Mouse (Mus musculus): Measurements from ENCODE around the gene Mrpl24. TPM values are rescaled to one million over a fixed set of nuclear protein-coding genes. Genes with fewer than 3 reads are reported as not detected.
"Not testable (repeated sequence)": the region's sequence is repeated elsewhere in the genome, so short reads cannot be mapped to it uniquely, and the experiment has no call there.

Gene Mrpl24
- polyA plus RNA-seq, 1 experiment from 2014 or later: 71.4 TPM

DNA sequence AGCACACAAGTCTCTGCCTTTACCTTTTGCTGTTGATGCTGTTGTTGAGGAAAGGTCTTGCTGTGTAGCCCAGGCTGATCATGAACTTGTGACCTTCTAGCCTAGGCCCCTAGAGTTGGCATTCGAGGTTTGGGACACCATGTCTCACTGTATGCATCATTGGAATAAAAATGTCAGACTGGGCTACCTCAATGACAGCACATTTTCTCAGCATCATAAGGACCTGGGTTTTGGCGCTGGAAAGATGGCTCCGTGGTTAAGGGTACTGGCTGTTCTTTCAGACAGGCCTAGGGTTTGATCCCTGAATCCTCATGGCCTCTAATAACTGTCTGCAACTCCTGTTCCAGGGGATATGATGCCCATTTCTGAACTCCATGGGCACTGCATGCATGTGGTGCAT is 19.5 kb upstream of the Mrpl24 start:
- Histone ChIP-seq H3K36me3 (no peaks in the 10 kb centered on the region), H3K4me3 (no peak overlapping the region), H3K9ac (no peak overlapping the region), H3K9me3 (no peaks in the 10 kb centered on the region), H3K27ac (no peak overlapping the region), H3K4me2 (replicated peaks) (no peak overlapping the region), H3K4me1 (no peaks in the 10 kb centered on the region), H3K27me3 (no peaks in the 10 kb centered on the region)
- WGBS: 76% methylated on average over 3 of the region's 3 CpGs
- ATAC-seq (ENCODE audit: insufficient number of reproducible peaks, insufficient read depth, low FRiP score, low TSS enrichment): no peak

DNA sequence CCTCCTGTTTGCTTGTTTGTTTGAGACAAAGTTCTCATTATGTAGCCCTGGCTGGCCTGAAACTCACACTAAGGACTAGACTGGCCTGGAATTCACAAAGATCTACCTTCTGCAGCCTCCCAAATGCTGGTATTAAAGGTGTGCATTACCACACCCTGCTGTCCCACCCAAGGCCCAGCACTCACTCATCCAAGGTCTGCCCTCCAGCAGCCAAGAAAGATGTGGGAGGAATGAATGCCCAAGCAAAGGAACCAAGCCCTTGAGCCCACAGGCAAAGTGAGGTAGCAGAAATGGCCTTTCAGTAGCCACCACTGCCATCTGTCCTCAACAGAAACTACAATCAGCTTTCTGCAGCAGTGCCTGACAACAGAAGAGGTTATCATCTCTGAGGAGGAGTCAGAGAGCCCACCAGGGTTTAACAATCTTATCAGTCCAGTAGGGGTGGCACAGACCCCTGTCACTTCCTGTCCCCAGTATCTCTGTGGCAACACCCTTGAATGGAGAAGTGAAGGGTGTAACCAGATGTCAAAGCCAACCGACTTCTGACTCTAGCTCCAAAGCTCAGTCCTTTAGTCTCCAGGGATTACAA is 18.2 kb upstream of the Mrpl24 start:
- no peak overlapping the region for H3K4me3 ChIP-seq
- H3K9me3 ChIP-seq: no peaks in the 10 kb centered on the region
- no peaks in the 10 kb centered on the region for H3K27me3 ChIP-seq
- H3K36me3 ChIP-seq: no peaks in the 10 kb centered on the region
- H3K27ac ChIP-seq: no peak overlapping the region
- H3K9ac ChIP-seq: no peak overlapping the region
- WGBS: 72% methylated on average over 1 of the region's 1 CpGs
- no peaks in the 10 kb centered on the region for H3K4me1 ChIP-seq
- H3K4me2 ChIP-seq (replicated peaks): no peak overlapping the region
- ATAC-seq (ENCODE audit: insufficient number of reproducible peaks, insufficient read depth, low FRiP score, low TSS enrichment): no peak

DNA sequence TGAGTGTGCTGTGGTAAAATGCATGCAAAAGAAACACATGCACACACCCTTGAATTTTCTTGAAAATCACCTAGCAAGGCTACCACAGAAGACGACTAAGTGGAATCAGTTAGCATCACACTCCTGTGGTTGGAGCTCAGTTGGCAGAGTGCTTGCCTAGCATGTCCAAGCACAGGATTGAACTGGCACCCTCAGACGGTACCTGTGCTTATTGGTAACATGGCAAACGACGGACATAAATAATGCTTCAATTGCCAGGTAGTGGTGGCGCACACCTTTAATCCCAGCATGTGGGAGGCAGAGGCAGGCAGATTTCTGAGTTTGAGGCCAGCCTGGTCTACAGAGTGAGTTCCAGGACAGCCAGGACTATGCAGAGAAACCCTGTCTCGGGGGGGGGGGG is 17.3 kb upstream of the Mrpl24 start:
- H3K36me3 ChIP-seq; H3K9me3 ChIP-seq; H3K27ac ChIP-seq; H3K4me3 ChIP-seq; H3K9ac ChIP-seq; H3K4me2 ChIP-seq (replicated peaks); ATAC-seq (ENCODE audit: insufficient number of reproducible peaks, insufficient read depth, low FRiP score, low TSS enrichment); H3K27me3 ChIP-seq; H3K4me1 ChIP-seq: not testable (repeated sequence)
- WGBS: 81% methylated on average over 6 of the region's 6 CpGs

DNA sequence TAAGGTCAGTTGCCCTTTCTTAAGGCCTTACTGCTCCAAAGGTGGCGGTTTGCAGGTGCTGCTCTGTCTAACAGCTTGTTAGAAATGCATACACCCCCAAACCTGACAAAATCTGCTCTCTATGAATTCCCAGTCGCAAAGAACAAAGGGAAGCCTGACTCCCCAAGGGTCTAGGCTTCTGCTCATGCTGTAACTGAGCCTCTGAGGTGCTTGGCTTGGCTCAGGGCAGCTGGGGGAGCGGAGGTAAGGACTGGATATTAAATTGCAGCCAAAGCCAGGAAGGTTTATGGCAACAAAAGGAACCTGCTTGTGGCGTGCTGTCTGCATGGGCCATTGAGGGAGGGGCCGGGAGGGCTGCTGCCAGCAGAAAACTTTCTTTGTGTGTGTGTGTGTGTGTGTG is 15.5 kb upstream of the Mrpl24 start:
- ATAC-seq (ENCODE audit: insufficient number of reproducible peaks, insufficient read depth, low FRiP score, low TSS enrichment): no peak

DNA sequence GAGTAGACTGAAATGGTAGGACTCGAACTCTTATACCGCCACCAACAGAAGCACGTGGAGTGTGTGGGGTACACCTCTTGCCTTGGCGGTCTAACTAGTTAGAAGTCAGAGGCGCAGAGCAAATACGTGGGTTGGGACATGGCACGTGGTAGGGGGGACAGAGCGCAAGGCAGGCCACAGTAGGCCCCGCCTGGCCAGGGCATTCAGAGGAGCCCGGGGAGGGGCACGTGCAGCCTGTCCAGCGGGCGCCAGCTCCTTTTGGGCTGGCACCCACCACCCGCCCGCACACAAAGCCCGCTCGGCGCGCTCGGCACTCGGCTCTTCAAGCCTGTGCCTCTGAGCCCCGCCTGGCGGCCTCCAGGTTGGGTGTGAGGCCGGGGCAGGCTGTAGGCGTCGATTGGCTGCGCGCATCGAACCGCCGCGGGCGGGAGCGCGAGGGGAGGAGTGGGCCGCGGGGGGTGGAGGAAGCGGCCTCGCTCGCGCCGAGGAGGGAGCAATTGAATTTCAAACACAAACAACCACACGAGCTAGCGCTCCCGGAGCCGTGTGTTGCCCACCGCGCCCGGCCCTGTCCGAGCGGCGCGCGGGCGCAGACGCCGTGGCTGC is 13.3 kb upstream of the Mrpl24 start, which contains the start of gene Hdgf:
Gene Hdgf (plus strand): TSS at position 442 of the 606 bp plus-strand sequence.
- under 1% methylated on average over 56 of the region's 57 CpGs for WGBS
- H3K9ac ChIP-seq: peak within 1 kb of the TSS; percentile 98
- ATAC-seq (ENCODE audit: insufficient number of reproducible peaks, insufficient read depth, low FRiP score, low TSS enrichment): peak; percentile 93

More for the DNA sequence above, 15.5 kb upstream of the Mrpl24 start:
- Histone ChIP-seq H3K9me3 (no peaks in the 10 kb centered on the region), H3K4me1 (peaks cover 16% of the 10 kb centered on the region), H3K27me3 (no peaks in the 10 kb centered on the region), H3K4me3 (no peak overlapping the region), H3K27ac (peak overlapping the region; percentile 61; the same call in 1 of the 2 replicates), H3K36me3 (no peaks in the 10 kb centered on the region), H3K4me2 (replicated peaks) (no peak overlapping the region), H3K9ac (no peak overlapping the region)
- 37% methylated on average over 5 of the region's 5 CpGs for WGBS

DNA sequence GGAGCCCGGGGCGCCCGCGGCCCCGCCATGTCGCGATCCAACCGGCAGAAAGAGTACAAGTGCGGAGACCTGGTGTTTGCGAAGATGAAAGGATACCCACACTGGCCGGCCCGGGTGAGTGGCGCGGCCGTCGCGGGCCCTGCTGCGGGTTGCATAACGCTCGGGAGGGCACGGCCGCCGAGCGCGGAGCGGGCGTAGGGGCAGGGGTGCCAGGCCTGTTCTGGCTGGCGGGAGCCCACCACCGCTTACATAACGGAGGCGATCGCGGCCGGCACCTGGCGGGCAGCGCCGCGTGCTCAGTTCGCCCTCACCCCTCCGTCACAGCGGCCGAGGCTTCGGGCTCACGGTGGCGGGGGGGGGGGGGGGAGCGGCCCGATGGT is 12.7 kb upstream of the Mrpl24 start:
- peak overlapping the region; percentile 94 for H3K4me3 ChIP-seq
- no peaks in the 10 kb centered on the region for H3K27me3 ChIP-seq
- peak overlapping the region; percentile 98 for H3K9ac ChIP-seq
- H3K4me2 ChIP-seq (replicated peaks): peak overlapping the region; percentile 93
- no peak for ATAC-seq (ENCODE audit: insufficient number of reproducible peaks, insufficient read depth, low FRiP score, low TSS enrichment)
- no peaks in the 10 kb centered on the region for H3K36me3 ChIP-seq
- WGBS: 1% methylated on average over 47 of the region's 47 CpGs
- H3K27ac ChIP-seq: peak overlapping the region; percentile 98
- peaks cover 43% of the 10 kb centered on the region for H3K4me1 ChIP-seq
- no peaks in the 10 kb centered on the region for H3K9me3 ChIP-seq

More for the DNA sequence above, 13.3 kb upstream of the Mrpl24 start, which contains the start of gene Hdgf:
- Histone ChIP-seq H3K27me3 (no peaks in the 10 kb centered on the region), H3K27ac (peak within 1 kb of the TSS; percentile 98), H3K36me3 (no peaks in the 10 kb centered on the region), H3K9me3 (no peaks in the 10 kb centered on the region), H3K4me3 (peak within 1 kb of the TSS; percentile 94), H3K4me2 (replicated peaks) (peak within 1 kb of the TSS; percentile 93), H3K4me1 (peaks cover 38% of the 10 kb centered on the region)

DNA sequence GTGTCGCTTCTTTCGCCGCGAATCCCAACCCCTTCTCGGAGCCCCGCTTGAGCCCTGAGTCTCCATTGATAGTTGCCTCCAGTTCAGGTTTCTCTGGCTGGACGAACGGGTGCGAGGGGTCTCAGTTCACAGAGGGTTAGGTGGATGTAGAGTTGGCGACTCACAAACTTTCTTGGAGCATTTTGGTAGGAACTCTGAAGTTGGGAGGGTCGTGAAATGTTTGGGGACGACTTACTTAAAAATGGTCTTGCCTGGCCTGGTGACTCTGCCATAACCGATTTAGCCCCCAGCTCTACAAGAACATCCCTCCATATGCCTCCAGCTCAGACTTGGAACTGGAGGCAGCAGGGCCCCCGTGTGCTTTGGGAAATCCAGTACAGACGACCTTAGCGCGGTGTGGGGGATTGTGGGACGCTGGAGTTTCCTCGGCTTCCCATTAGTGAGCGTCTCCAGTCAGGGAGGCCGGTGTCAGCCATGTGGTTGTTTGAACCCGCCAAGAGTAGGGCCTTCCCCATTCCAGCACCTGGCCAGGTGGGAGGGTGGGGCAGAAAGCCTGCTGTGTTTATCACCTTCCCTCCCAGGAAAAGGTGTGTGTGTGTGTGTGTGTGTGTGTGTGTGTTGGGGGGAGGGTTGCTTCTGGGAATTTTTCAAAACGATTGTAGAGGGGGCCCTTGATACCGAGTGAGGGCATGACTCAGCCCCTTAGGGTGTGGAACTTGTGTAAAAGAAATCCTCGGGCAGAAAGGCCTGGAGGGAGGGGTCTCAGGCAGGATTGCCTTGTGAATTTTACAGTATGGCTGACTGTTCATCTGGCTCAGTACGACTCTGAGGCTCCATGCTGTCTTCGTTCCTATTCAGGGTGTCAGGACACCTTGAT is 12.1 kb upstream of the Mrpl24 start:
- Histone ChIP-seq H3K27ac (peak overlapping the region; percentile 98), H3K36me3 (no peaks in the 10 kb centered on the region), H3K27me3 (no peaks in the 10 kb centered on the region), H3K9ac (peak overlapping the region; percentile 98), H3K9me3 (no peaks in the 10 kb centered on the region), H3K4me2 (replicated peaks) (peak overlapping the region; percentile 93), H3K4me3 (peak overlapping the region; percentile 94), H3K4me1 (peaks cover 43% of the 10 kb centered on the region)
- under 1% methylated on average over 27 of the region's 27 CpGs for WGBS
- no peak for ATAC-seq (ENCODE audit: insufficient number of reproducible peaks, insufficient read depth, low FRiP score, low TSS enrichment)

DNA sequence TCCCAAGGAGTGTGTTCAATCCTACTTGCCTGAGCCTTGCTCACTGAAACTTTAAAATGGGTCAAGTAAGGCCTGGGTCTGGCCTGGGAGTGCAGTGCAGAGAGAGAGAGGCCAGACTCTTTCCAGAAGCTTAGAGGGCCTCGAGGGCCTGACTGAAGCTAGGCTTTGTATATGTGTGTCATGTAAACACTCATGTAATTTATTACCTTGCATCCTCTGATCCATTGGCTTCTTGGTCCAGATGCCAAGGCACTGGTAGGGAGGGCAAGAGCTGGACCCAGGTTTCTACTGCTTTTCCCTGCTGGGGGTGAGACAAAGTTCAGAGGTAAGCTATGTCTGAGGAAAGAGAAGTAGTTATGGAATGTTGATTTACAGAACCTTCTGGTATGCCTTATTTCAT is 11.4 kb upstream of the Mrpl24 start:
- Histone ChIP-seq H3K4me2 (replicated peaks) (peak overlapping the region; percentile 93), H3K27ac (peak overlapping the region; percentile 98), H3K36me3 (peaks cover under 1% of the 10 kb centered on the region), H3K9me3 (no peaks in the 10 kb centered on the region), H3K4me1 (peaks cover 43% of the 10 kb centered on the region), H3K27me3 (no peaks in the 10 kb centered on the region), H3K9ac (peak overlapping the region; percentile 98), H3K4me3 (peak overlapping the region; percentile 94)
- ATAC-seq (ENCODE audit: insufficient number of reproducible peaks, insufficient read depth, low FRiP score, low TSS enrichment): no peak
- 4% methylated on average over 1 of the region's 1 CpGs for WGBS

DNA sequence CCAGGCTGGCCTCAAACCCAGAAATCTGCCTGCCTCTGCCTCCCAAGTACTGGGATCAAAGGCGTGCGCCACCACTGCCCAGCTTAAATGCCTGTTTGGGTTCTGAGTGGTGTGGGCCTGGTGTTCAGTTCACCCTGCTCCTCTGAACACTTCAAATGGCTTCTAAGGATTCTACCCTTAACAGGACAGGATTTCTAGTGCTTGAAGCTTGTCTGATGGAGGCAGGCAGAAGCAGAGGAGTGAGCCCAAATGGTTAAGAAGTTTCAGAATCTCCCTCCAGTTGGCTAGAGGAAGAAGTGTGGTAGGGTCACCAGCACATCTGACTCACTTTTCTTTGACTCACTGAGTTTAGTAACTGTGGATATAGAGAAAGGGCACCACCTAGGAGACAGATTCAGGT is 9.9 kb upstream of the Mrpl24 start:
- Histone ChIP-seq H3K4me3 (peak overlapping the region; percentile 30; the same call in 1 of the 2 replicates), H3K27me3 (no peaks in the 10 kb centered on the region), H3K27ac (peak overlapping the region; percentile 87), H3K4me2 (replicated peaks) (peak overlapping the region; percentile 93), H3K4me1 (peaks cover 43% of the 10 kb centered on the region), H3K36me3 (peaks cover 16% of the 10 kb centered on the region), H3K9ac (no peak overlapping the region), H3K9me3 (no peaks in the 10 kb centered on the region)
- 88% methylated on average over 2 of the region's 2 CpGs for WGBS
- no peak for ATAC-seq (ENCODE audit: insufficient number of reproducible peaks, insufficient read depth, low FRiP score, low TSS enrichment)

DNA sequence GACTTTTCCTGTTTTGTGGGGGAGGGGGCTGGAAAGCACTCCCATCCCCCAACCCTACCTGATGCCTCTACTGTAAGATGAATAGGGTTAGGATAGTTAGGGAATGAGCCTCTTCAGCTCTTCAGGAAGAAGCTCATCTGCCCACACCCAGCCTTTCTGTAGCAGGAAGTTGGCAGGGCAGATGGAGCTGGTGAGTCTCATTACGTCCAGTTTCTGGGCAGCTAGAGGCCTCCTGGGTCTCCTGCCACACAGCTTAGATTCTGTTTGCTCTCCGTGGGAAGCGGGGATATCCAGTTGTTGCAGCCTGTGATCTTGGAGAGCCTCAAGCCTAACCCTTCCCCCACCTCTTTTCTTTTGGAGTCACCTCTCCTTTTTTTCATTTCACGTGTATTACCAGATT is 9.4 kb upstream of the Mrpl24 start:
- Histone ChIP-seq H3K9me3 (no peaks in the 10 kb centered on the region), H3K36me3 (peaks cover 21% of the 10 kb centered on the region), H3K4me3 (peak overlapping the region; percentile 30), H3K4me2 (replicated peaks) (peak overlapping the region; percentile 93), H3K27me3 (no peaks in the 10 kb centered on the region), H3K9ac (0 out of 2 replicates have a peak overlapping the region, but pooled peaks have one; percentile 25), H3K4me1 (peaks cover 43% of the 10 kb centered on the region), H3K27ac (peak overlapping the region; percentile 87)
- WGBS: 5% methylated on average over 4 of the region's 4 CpGs
- no peak for ATAC-seq (ENCODE audit: insufficient number of reproducible peaks, insufficient read depth, low FRiP score, low TSS enrichment)

DNA sequence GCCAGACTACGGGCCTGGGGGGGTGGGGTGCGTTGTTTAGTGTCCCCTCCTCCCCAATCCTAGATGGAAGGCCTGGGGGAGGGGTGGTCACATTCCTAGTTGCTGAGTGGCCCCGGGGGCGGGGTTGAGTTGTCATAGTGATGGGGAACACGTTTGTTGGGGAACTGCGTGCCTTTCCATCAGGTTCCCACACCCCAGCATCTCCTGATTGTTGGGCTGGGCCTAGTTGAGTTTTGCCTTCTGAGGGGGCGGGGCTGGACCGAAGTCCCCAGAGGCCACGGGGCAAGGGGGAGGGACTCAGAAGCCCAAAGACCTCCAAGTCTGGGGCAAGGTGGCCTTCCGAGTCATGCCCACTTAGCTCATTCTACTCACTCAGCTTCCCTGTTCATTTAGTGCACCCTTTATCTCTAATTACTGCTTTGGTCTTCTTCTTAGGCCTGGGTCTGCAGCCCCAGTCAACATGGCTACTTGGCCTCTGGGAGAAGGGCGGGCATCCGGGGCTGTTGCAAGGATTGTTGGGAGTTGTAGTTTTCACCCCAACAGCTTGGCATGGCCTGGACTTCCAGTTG is 8.6 kb upstream of the Mrpl24 start:
- 4% methylated on average over 12 of the region's 12 CpGs for WGBS
- Histone ChIP-seq H3K4me1 (peaks cover 43% of the 10 kb centered on the region), H3K27ac (peak overlapping the region; percentile 87), H3K9ac (peak overlapping the region; percentile 25; the same call in 1 of the 2 replicates), H3K4me2 (replicated peaks) (peak overlapping the region; percentile 93), H3K4me3 (peak overlapping the region; percentile 30), H3K36me3 (peaks cover 26% of the 10 kb centered on the region), H3K9me3 (no peaks in the 10 kb centered on the region), H3K27me3 (no peaks in the 10 kb centered on the region)
- peak; percentile 23; the same call in 1 of the 2 replicates for ATAC-seq (ENCODE audit: insufficient number of reproducible peaks, insufficient read depth, low FRiP score, low TSS enrichment)
